Mouse (Mus musculus) common myeloid progenitor, adult 5-6 weeks (primary cell): Measurements from ENCODE around the gene Spag5. TPM values are rescaled to one million over a fixed set of nuclear protein-coding genes. Genes with fewer than 3 reads are reported as not detected.
"Not testable (repeated sequence)": the region's sequence is repeated elsewhere in the genome, so short reads cannot be mapped to it uniquely, and the experiment has no call there.

Experiments
- ATAC-seq: replicated peaks from 2 replicates; pipeline ENCODE4 v1.8.0; 2016; ENCODE audit warnings: low read depth, mild to moderate bottlenecking, moderate TSS enrichment, inconsistent platforms; ENCODE audit not compliant: poor library complexity, severe bottlenecking
- total RNA-seq: library from RNA; stranded (forward); fragments of 200-1000, 187-1606 nt; gene quantifications from 2 replicates; pipeline ENCODE4 v1.2.3, GENCODE M21; 2017

Spag5 gene
- 45.9 and 52.4 TPM in 2 replicates for total RNA-seq

- peak; percentile 100 for ATAC-seq
Observed at GRCm38 (mm10) chr11:78301357-78302084, at the start of gene Spag5. TSS of gene Spag5 (plus strand) at chr11:78301529.

GRCm38 (mm10) chr11:78256618-78257017 lies 44.7 kb upstream of the Spag5 start:
- no peak for ATAC-seq

GRCm38 (mm10) chr11:78260489-78261258 lies 40.7 kb upstream of the Spag5 start:
- ATAC-seq, result no peak

- peak; percentile 87 for ATAC-seq
Observed at GRCm38 (mm10) chr11:78261380-78262352, 39.7 kb upstream of the Spag5 start, which contains the start of gene 2610507B11Rik. TSS of gene 2610507B11Rik (plus strand) at chr11:78261752.

- peak; percentile 55 for ATAC-seq
Observed at GRCm38 (mm10) chr11:78262550-78262949, 38.8 kb upstream of the Spag5 start.

- ATAC-seq, result no peak
Observed at GRCm38 (mm10) chr11:78265571-78265970, 35.8 kb upstream of the Spag5 start.

GRCm38 (mm10) chr11:78271986-78272385 lies 29.3 kb upstream of the Spag5 start:
- ATAC-seq, result no peak

- no peak for ATAC-seq
Observed at GRCm38 (mm10) chr11:78275596-78275995, 25.7 kb upstream of the Spag5 start.

GRCm38 (mm10) chr11:78276169-78276568 lies 25.2 kb upstream of the Spag5 start:
- ATAC-seq, result not testable (repeated sequence)

- ATAC-seq, result no peak
Observed at GRCm38 (mm10) chr11:78278853-78279252, 22.5 kb upstream of the Spag5 start.

- no peak for ATAC-seq
Observed at GRCm38 (mm10) chr11:78279586-78279985, 21.7 kb upstream of the Spag5 start.

GRCm38 (mm10) chr11:78289146-78289763 lies 12.1 kb upstream of the Spag5 start:
- ATAC-seq, result no peak

- no peak for ATAC-seq
Observed at GRCm38 (mm10) chr11:78290654-78291053, 10.7 kb upstream of the Spag5 start, which contains the start of gene BC030499. TSS of gene BC030499 (plus strand) at chr11:78290841.

- no peak for ATAC-seq
Observed at GRCm38 (mm10) chr11:78294585-78294984, 6.7 kb upstream of the Spag5 start.

GRCm38 (mm10) chr11:78300917-78301316 lies 412 bp upstream of the Spag5 start:
- ATAC-seq, result no peak

- no peak for ATAC-seq
Observed at GRCm38 (mm10) chr11:78305272-78305671, 3.9 kb downstream of the Spag5 start.

GRCm38 (mm10) chr11:78310861-78311511 lies 9.7 kb downstream of the Spag5 start:
- ATAC-seq, result no peak

GRCm38 (mm10) chr11:78313662-78314061 lies 12.3 kb downstream of the Spag5 start:
- ATAC-seq, result no peak

GRCm38 (mm10) chr11:78318411-78318810 lies 17.1 kb downstream of the Spag5 start:
- ATAC-seq, result no peak
